8 mouse cellular contexts compared by ENCODE assay signal in genomic region chr15:13171486-13172364, GRCm38 (mm10). TPM values are rescaled to one million over a fixed set of nuclear protein-coding genes. Genes with fewer than 3 reads are reported as not detected.
A peak's percentile ranks its signal among the peaks of the same experiment; 100 is the strongest.
DNase-seq lines count a peak whose midpoint lies in the region; ATAC-seq lines count a peak whose summit lies in the region.

No protein-coding gene starts in this region.

- intact Hi-C loops in heart, postnatal 10 days (cut with DNase I): loop anchor here (5.0 kb wide), 1 partner anchor 116 kb away; no protein-coding TSS in a partner anchor

- ATAC-seq in heart, embryonic 14.5 days (ENCODE audit: insufficient number of reproducible peaks, insufficient read depth, low FRiP score, low read depth): no peak
- ATAC-seq in embryonic facial prominence, embryonic 15.5 days (ENCODE audit: insufficient number of reproducible peaks, low FRiP score, low TSS enrichment, low read depth): no peak
- ATAC-seq in kidney, embryonic 14.5 days (ENCODE audit: low FRiP score, low TSS enrichment): no peak
- ATAC-seq in midbrain, embryonic 16.5 days: no peak

- H3K27ac ChIP-seq in heart, embryonic 14.5 days (replicated peaks in 1 of 2; ENCODE audit: control insufficient read depth in 1 of 2, insufficient read depth in 1 of 2, low read depth in 2 of 2, low read length in 2 of 2): no peak overlapping the region
- no peak overlapping the region for H3K27ac ChIP-seq in embryonic facial prominence, embryonic 15.5 days (replicated peaks)
- H3K27ac ChIP-seq in kidney, embryonic 14.5 days (ENCODE audit: low read depth, low read length): peak overlapping the region; percentile 6; the same call in 1 of the 2 replicates
- peak overlapping the region; percentile 81; the same call in 1 of the 2 replicates for H3K27ac ChIP-seq in midbrain, embryonic 16.5 days (ENCODE audit: low read length)

- H3K9me3 ChIP-seq in heart, embryonic 14.5 days (ENCODE audit: control insufficient read depth, low read length): no peaks in the 10 kb centered on the region
- no peaks in the 10 kb centered on the region for H3K9me3 ChIP-seq in embryonic facial prominence, embryonic 15.5 days (replicated peaks)
- no peaks in the 10 kb centered on the region for H3K9me3 ChIP-seq in kidney, embryonic 14.5 days (ENCODE audit: control insufficient read depth, low read length)
- H3K9me3 ChIP-seq in midbrain, embryonic 16.5 days (replicated peaks; ENCODE audit: control insufficient read depth, low read length, poor library complexity, severe bottlenecking): no peaks in the 10 kb centered on the region

- H3K4me2 ChIP-seq in heart, embryonic 14.5 days (ENCODE audit: low read length): peak overlapping the region; percentile 95
- peak overlapping the region; percentile 87 for H3K4me2 ChIP-seq in embryonic facial prominence, embryonic 15.5 days (replicated peaks)
- peak overlapping the region; percentile 81 for H3K4me2 ChIP-seq in kidney, embryonic 14.5 days (replicated peaks; ENCODE audit: low read depth, low read length)
- peak overlapping the region; percentile 92 for H3K4me2 ChIP-seq in midbrain, embryonic 16.5 days (ENCODE audit: low read length)

- no peak for DNase-seq in heart, postnatal 10 days
- DNase-seq in urinary bladder, adult 18-20 months (ENCODE audit: low spot score in 2 of 2): no peak
- DNase-seq in cerebellum, adult 8-10 months: no peak
- DNase-seq in layer of hippocampus, adult 9-11 months: no peak

- 5% methylated on average over 16 of the region's 16 CpGs for WGBS in heart, embryonic 14.5 days
- WGBS in embryonic facial prominence, embryonic 15.5 days: 7% methylated on average over 16 of the region's 16 CpGs
- 5% methylated on average over 16 of the region's 16 CpGs for WGBS in kidney, embryonic 14.5 days
- WGBS in midbrain, embryonic 16.5 days: 3% methylated on average over 16 of the region's 16 CpGs

- H3K4me3 ChIP-seq in heart, embryonic 14.5 days (ENCODE audit: control insufficient read depth in 1 of 2, insufficient read depth in 1 of 2, low read depth in 1 of 2, low read length in 2 of 2): peak overlapping the region; percentile 54 to 64
- H3K4me3 ChIP-seq in embryonic facial prominence, embryonic 15.5 days (replicated peaks): peak overlapping the region; percentile 63
- peak overlapping the region; percentile 67 for H3K4me3 ChIP-seq in kidney, embryonic 14.5 days (ENCODE audit: low read length)
- H3K4me3 ChIP-seq in midbrain, embryonic 16.5 days (ENCODE audit: low read depth, low read length): peak overlapping the region; percentile 55

- 0 out of 2 replicates have a peak, but pooled peaks cover 9% of the 10 kb centered on the region for H3K27me3 ChIP-seq in heart, embryonic 14.5 days (ENCODE audit: control insufficient read depth, insufficient read depth, low read length)
- H3K27me3 ChIP-seq in embryonic facial prominence, embryonic 15.5 days: peaks cover 5% of the 10 kb centered on the region; the same call in 1 of the 2 replicates
- H3K27me3 ChIP-seq in kidney, embryonic 14.5 days (ENCODE audit: control insufficient read depth, insufficient read depth, low read length): peaks cover 4% of the 10 kb centered on the region; the same call in 1 of the 2 replicates
- H3K27me3 ChIP-seq in midbrain, embryonic 16.5 days (ENCODE audit: control insufficient read depth, insufficient read depth, low read depth, low read length): no peaks in the 10 kb centered on the region

- peaks cover 0 to 8% of the 10 kb centered on the region in 2 experiments for H3K4me1 ChIP-seq in heart, embryonic 14.5 days (ENCODE audit: control insufficient read depth in 2 of 2, insufficient read depth in 2 of 2, low read length in 2 of 2)
- peaks cover 11% of the 10 kb centered on the region for H3K4me1 ChIP-seq in embryonic facial prominence, embryonic 15.5 days
- no peaks in the 10 kb centered on the region for H3K4me1 ChIP-seq in kidney, embryonic 14.5 days (ENCODE audit: control insufficient read depth, insufficient read depth, low read length)
- H3K4me1 ChIP-seq in midbrain, embryonic 16.5 days (ENCODE audit: control insufficient read depth, insufficient read depth, low read length): peaks cover 19% of the 10 kb centered on the region

- no peaks in the 10 kb centered on the region for H3K36me3 ChIP-seq in heart, embryonic 14.5 days (ENCODE audit: control insufficient read depth, insufficient read depth, low read length)
- no peaks in the 10 kb centered on the region for H3K36me3 ChIP-seq in embryonic facial prominence, embryonic 15.5 days
- no peaks in the 10 kb centered on the region for H3K36me3 ChIP-seq in kidney, embryonic 14.5 days (ENCODE audit: control insufficient read depth, insufficient read depth, low read length)
- H3K36me3 ChIP-seq in midbrain, embryonic 16.5 days (ENCODE audit: control insufficient read depth, insufficient read depth, low read length): no peaks in the 10 kb centered on the region

- H3K9ac ChIP-seq in heart, embryonic 14.5 days (ENCODE audit: low read length): peak overlapping the region; percentile 70
- H3K9ac ChIP-seq in embryonic facial prominence, embryonic 15.5 days: no peak overlapping the region
- H3K9ac ChIP-seq in kidney, embryonic 14.5 days (ENCODE audit: low read depth, low read length): peak overlapping the region; percentile 66; the same call in 1 of the 2 replicates
- peak overlapping the region; percentile 81 for H3K9ac ChIP-seq in midbrain, embryonic 16.5 days (ENCODE audit: low read depth, low read length)

RNA-seq across cellular contexts. Expression of gene Cdh6, which starts 1.8 kb away (rescaled TPM):
- 1.5 and 2.0 TPM in 2 replicates for polyA plus RNA-seq in heart, embryonic 14.5 days (2014; fragmentation: Nextera tagmentation; extraction: Ambion mirVana)
- 1 to 10 TPM; 1.4 to 1.5 TPM for total RNA-seq in heart, postnatal 10 days (2021)
- 12.6 and 13.8 TPM in 2 replicates for polyA plus RNA-seq in embryonic facial prominence, embryonic 15.5 days (2015; fragmentation: Nextera tagmentation; extraction: Ambion mirVana)
- 18.6 and 26.6 TPM in 2 replicates for polyA plus RNA-seq in kidney, embryonic 14.5 days (2014; fragmentation: Nextera tagmentation; extraction: Ambion mirVana)
- polyA plus RNA-seq in midbrain, embryonic 16.5 days (2015; fragmentation: Nextera tagmentation; extraction: Ambion mirVana): 18.8 and 19.7 TPM in 2 replicates

Comparison
In these comparisons a context has a peak if more than half of its experiments do, and no peak if none do; other contexts are left out.
1. H3K27ac ChIP-seq: peak in kidney, embryonic 14.5 days (single experiment) and midbrain, embryonic 16.5 days (single experiment); none in heart, embryonic 14.5 days (0 of 2) and embryonic facial prominence, embryonic 15.5 days (single experiment).
2. Peak in every context shown above with its lines, with median percentiles within 50 percentile points of each other: H3K4me2 ChIP-seq and H3K4me3 ChIP-seq.